Mouse (Mus musculus) forebrain, embryonic 11.5 days (tissue): ENCODE measurements around the gene Slc25a35. TPM values are rescaled to one million over a fixed set of nuclear protein-coding genes. Genes with fewer than 3 reads are reported as not detected.
"Not testable (repeated sequence)": the region's sequence is repeated elsewhere in the genome, so short reads cannot be mapped to it uniquely, and the experiment has no call there.

Experiments
- ATAC-seq: fragments of 200-750 bp; cut with Nextera tagmentation; replicated peaks from 2 replicates; pipeline ENCODE4 v1.8.0; 2017; ENCODE audit warnings: moderate TSS enrichment; ENCODE audit not compliant: low FRiP score
- DNase-seq: peaks from one replicate; pipeline ENCODE4 v3.0.0-alpha.2; 2017; ENCODE audit warnings: low spot score
- H3K27ac ChIP-seq: fragments of 300-500 bp; sonication (generic); 2 replicates; pipeline ENCODE4 v1.5.1; 2014; ENCODE audit warnings: low read depth, low read length
- H3K27me3 ChIP-seq: fragments of 300-500 bp; sonication (generic); 2 replicates; pipeline ENCODE4 v1.6.1; 2014; ENCODE audit warnings: mild to moderate bottlenecking, low read length, mixed read lengths; ENCODE audit not compliant: control insufficient read depth, insufficient read depth
- H3K36me3 ChIP-seq: fragments of 300-500 bp; sonication (generic); 2 replicates; pipeline ENCODE4 v1.6.1; 2014; ENCODE audit warnings: mild to moderate bottlenecking, low read length, moderate library complexity, mixed read lengths; ENCODE audit not compliant: control insufficient read depth, insufficient read depth
- H3K4me1 ChIP-seq: fragments of 300-500 bp; sonication (generic); replicated peaks from 2 replicates; pipeline ENCODE4 v1.6.1; 2014; ENCODE audit warnings: low read length, mixed read lengths; ENCODE audit not compliant: control insufficient read depth, insufficient read depth
- H3K4me2 ChIP-seq: fragments of 300-500 bp; sonication (generic); 2 replicates; pipeline ENCODE4 v1.6.1; 2014; ENCODE audit warnings: low read depth, mild to moderate bottlenecking, low read length, moderate library complexity, mixed read lengths; ENCODE audit not compliant: severe bottlenecking
- H3K4me3 ChIP-seq: fragments of 300-500 bp; sonication (generic); 2 replicates; pipeline ENCODE4 v1.5.1; 2014; ENCODE audit warnings: low read depth, low read length
- H3K9ac ChIP-seq: fragments of 300-500 bp; sonication (generic); 2 replicates; pipeline ENCODE4 v1.6.1; 2014; ENCODE audit warnings: low read length
- H3K9me3 ChIP-seq: fragments of 300-500 bp; sonication (generic); 2 replicates; pipeline ENCODE4 v1.6.1; 2016; ENCODE audit warnings: low read length, mixed read lengths; ENCODE audit not compliant: control insufficient read depth
- WGBS: fragments of 180-500 bp; shearing (Covaris S2); extraction: QIAGEN DNeasy Blood & Tissue Kit; methylation state at CpG from one replicate; pipeline ENCODE4 v1.1.7; 2014; 5-methylcytosine and 5-hydroxymethylcytosine counted together
- polyA plus RNA-seq: library from polyadenylated mRNA; unstranded; fragments of >200 nt; fragmentation: Nextera tagmentation; extraction: Ambion mirVana; gene quantifications from 2 replicates; pipeline ENCODE4 v1.2.1, GENCODE M21; 2014

Slc25a35 gene
- polyA plus RNA-seq, 1 experiment from 2014 or later, result 2.4 TPM

- no peaks in the 10 kb centered on the region for H3K27me3 ChIP-seq
- H3K4me1 ChIP-seq, result peaks cover 4% of the 10 kb centered on the region; the same call in 1 of the 2 replicates
- no peak overlapping the region for H3K4me3 ChIP-seq
- 91% methylated on average over 7 of the region's 7 CpGs for WGBS
- no peak overlapping the region for H3K4me2 ChIP-seq
- H3K9ac ChIP-seq, result no peak overlapping the region
- no peak for ATAC-seq
- peaks cover 8% of the 10 kb centered on the region; the same call in 1 of the 2 replicates for H3K36me3 ChIP-seq
- no peaks in the 10 kb centered on the region for H3K9me3 ChIP-seq
- H3K27ac ChIP-seq, result no peak overlapping the region
- no peak for DNase-seq
Observed at GRCm38 (mm10) chr11:69005193-69005592, 37.3 kb downstream of the Slc25a35 start.

GRCm38 (mm10) chr11:69006575-69006974 lies 38.6 kb downstream of the Slc25a35 start:
- H3K4me1 ChIP-seq, H3K36me3 ChIP-seq, H3K4me2 ChIP-seq, H3K27ac ChIP-seq, ATAC-seq, H3K27me3 ChIP-seq, H3K9ac ChIP-seq, DNase-seq, H3K4me3 ChIP-seq, H3K9me3 ChIP-seq: not testable (repeated sequence)

- no peak within 1 kb of the TSS for H3K27ac ChIP-seq
- peak within 1 kb of the TSS; percentile 79 for H3K9ac ChIP-seq
- peak within 1 kb of the TSS; percentile 66 for H3K4me3 ChIP-seq
- H3K9me3 ChIP-seq, result no peaks in the 10 kb centered on the region
- H3K4me2 ChIP-seq, result peak within 1 kb of the TSS; percentile 58
- DNase-seq, result peak; percentile 98
- no peaks in the 10 kb centered on the region for H3K36me3 ChIP-seq
- WGBS, result 10% methylated on average over 38 of the region's 38 CpGs
- peak; percentile 80 for ATAC-seq
- peaks cover 5% of the 10 kb centered on the region; the same call in 1 of the 2 replicates for H3K4me1 ChIP-seq
- H3K27me3 ChIP-seq, result no peaks in the 10 kb centered on the region
Observed at GRCm38 (mm10) chr11:69008182-69009121, 40.5 kb downstream of the Slc25a35 start, which contains the start of gene Pfas. Gene Pfas (minus strand): TSS chr11:69008460.

- Histone ChIP-seq H3K4me3 (no peak overlapping the region), H3K27me3 (no peaks in the 10 kb centered on the region), H3K27ac (no peak overlapping the region), H3K4me1 (peaks cover 5% of the 10 kb centered on the region; the same call in 1 of the 2 replicates), H3K4me2 (no peak overlapping the region), H3K9me3 (no peaks in the 10 kb centered on the region), H3K9ac (no peak overlapping the region), H3K36me3 (no peaks in the 10 kb centered on the region)
- 86% methylated on average over 1 of the region's 1 CpGs for WGBS
- ATAC-seq, result no peak
- no peak for DNase-seq
Observed at GRCm38 (mm10) chr11:69009508-69009907, 41.6 kb downstream of the Slc25a35 start.

GRCm38 (mm10) chr11:69010400-69011323 lies 42.7 kb downstream of the Slc25a35 start:
- Histone ChIP-seq H3K27me3 (no peaks in the 10 kb centered on the region), H3K27ac (no peak overlapping the region), H3K36me3 (no peaks in the 10 kb centered on the region), H3K4me3 (peak overlapping the region; percentile 57; the same call in 1 of the 2 replicates), H3K9me3 (no peaks in the 10 kb centered on the region), H3K4me2 (no peak overlapping the region), H3K4me1 (peaks cover 5% of the 10 kb centered on the region; the same call in 1 of the 2 replicates), H3K9ac (no peak overlapping the region)
- ATAC-seq, result no peak
- no peak for DNase-seq
- 89% methylated on average over 15 of the region's 15 CpGs for WGBS

GRCm38 (mm10) chr11:69011445-69011844 lies 43.5 kb downstream of the Slc25a35 start:
- not testable (repeated sequence) for H3K9me3 ChIP-seq, H3K36me3 ChIP-seq, H3K27ac ChIP-seq, DNase-seq, ATAC-seq, H3K4me1 ChIP-seq, H3K27me3 ChIP-seq
- Histone ChIP-seq H3K4me2 (peak overlapping the region; percentile 57), H3K4me3 (peak overlapping the region; percentile 57), H3K9ac (peak overlapping the region; percentile 47; the same call in 1 of the 2 replicates)
- 89% methylated on average over 2 of the region's 2 CpGs for WGBS

GRCm38 (mm10) chr11:69012071-69012601 lies 44.2 kb downstream of the Slc25a35 start:
- Histone ChIP-seq H3K27ac (peak overlapping the region; percentile 81), H3K27me3 (no peaks in the 10 kb centered on the region), H3K36me3 (no peaks in the 10 kb centered on the region), H3K4me1 (peaks cover 7% of the 10 kb centered on the region), H3K4me2 (peak overlapping the region; percentile 57), H3K9me3 (no peaks in the 10 kb centered on the region), H3K9ac (peak overlapping the region; percentile 47), H3K4me3 (peak overlapping the region; percentile 57)
- WGBS, result 3% methylated on average over 18 of the region's 18 CpGs
- ATAC-seq, result peak; percentile 52
- peak; percentile 87 for DNase-seq
